ENCODE assay signal across 9 mouse cellular contexts in genomic region chr5:105868593-105868992, GRCm38 (mm10). TPM values are rescaled to one million over a fixed set of nuclear protein-coding genes. Genes with fewer than 3 reads are reported as not detected.
DNase-seq lines count a peak whose midpoint lies in the region; ATAC-seq and TF ChIP-seq lines count a peak whose summit lies in the region.
"Had no signal": no experiment of that assay in that cellular context is flagged by ENCODE, and none has a peak within 500 bp of the region (broad histone marks: within the 10 kb centered on the region; RNA-seq: fewer than 3 reads in every experiment).

No protein-coding gene starts in this region.

- H3K9me3 ChIP-seq in ES-E14 (ENCODE audit: control insufficient read depth, insufficient read depth, low read depth, low read length): no peaks in the 10 kb centered on the region
- H3K9me3 ChIP-seq in forebrain, embryonic 13.5 days (replicated peaks): no peaks in the 10 kb centered on the region
- H3K9me3 ChIP-seq: limb, embryonic 15.5 days had no signal

- in situ Hi-C loops in ES-E14 (cut with MboI; ENCODE audit: low sequenced_read_pairs in 2 of 2, unreplicated experiment in 2 of 2): loop anchor here (5.0 to 25.0 kb wide), 3 partner anchors 181 to 464 kb away; partner anchors contain the start of gene Lrrc8d (in 1 of the 2)

- peak; percentile 97 for TF ChIP-seq CTCF in lung, adult 2 months (IDR thresholded peaks at IDR 0.05; ENCODE audit: insufficient read depth, low read length)

- H3K27me3 ChIP-seq in forebrain, embryonic 13.5 days: no peaks in the 10 kb centered on the region
- H3K27me3 ChIP-seq: limb, embryonic 15.5 days had no signal

- ATAC-seq in forebrain, embryonic 13.5 days: peak; percentile 86
- ATAC-seq in neutrophil, adult 5-6 weeks (ENCODE audit: extremely low read depth, insufficient number of reproducible peaks, low FRiP score, poor library complexity, severe bottlenecking): peak; percentile 90

- DNase-seq in ES-E14 (ENCODE audit: low read depth, low spot score): peak; percentile 71
- DNase-seq in c-Kit-positive CD71-positive TER-119-negative erythroid progenitor cells, embryonic 14.5 days (ENCODE audit: low read depth): peak; percentile 59
- peak; percentile 82 to 89 for DNase-seq in heart, postnatal 14 days
- peak; percentile 80 to 92 for DNase-seq in kidney, postnatal 36 days
- peak; percentile 78 for DNase-seq in lung, adult 2 months
- DNase-seq in thymus, adult 18-20 months: peak; percentile 52 to 54

- WGBS in forebrain, embryonic 13.5 days: 12% methylated on average over 3 of the region's 3 CpGs
- 20% methylated on average over 3 of the region's 3 CpGs for WGBS in lung, adult 2 months

- no peak for TF ChIP-seq POLR2A in lung, adult 2 months (IDR thresholded peaks at IDR 0.05; ENCODE audit: borderline replicate concordance, extremely low read depth, low read depth, low read length)

- H3K4me1 ChIP-seq in ES-E14 (ENCODE audit: control insufficient read depth in 2 of 2, insufficient read depth in 2 of 2, low read length in 2 of 2, poor library complexity in 1 of 2): no peaks in the 10 kb centered on the region; a peak in 2 of 4 replicates
- H3K4me1 ChIP-seq in forebrain, embryonic 13.5 days: peaks cover 16% of the 10 kb centered on the region
- peaks cover 5% of the 10 kb centered on the region for H3K4me1 ChIP-seq in lung, adult 2 months (ENCODE audit: control insufficient read depth, insufficient read depth, low read length)

- intact Hi-C loops in heart, postnatal 14 days (cut with DNase I): loop anchor here (1.0 to 2.0 kb wide), 2 partner anchors 188 to 464 kb away; no protein-coding TSS in a partner anchor

- H3K9ac ChIP-seq in ES-E14 (ENCODE audit: insufficient read depth, low read depth, low read length, poor library complexity, severe bottlenecking): no peak overlapping the region
- no peak overlapping the region for H3K9ac ChIP-seq in forebrain, embryonic 13.5 days
- H3K9ac ChIP-seq: limb, embryonic 15.5 days had no signal

- 0 out of 2 replicates have a peak overlapping the region, but pooled peaks have one; percentile 14 for H3K4me2 ChIP-seq in forebrain, embryonic 13.5 days
- H3K4me2 ChIP-seq: limb, embryonic 15.5 days had no signal

- no peak overlapping the region for H3K27ac ChIP-seq in ES-E14 (ENCODE audit: insufficient read depth, low read depth, low read length, poor library complexity, severe bottlenecking)
- H3K27ac ChIP-seq in forebrain, embryonic 13.5 days: no peak overlapping the region
- H3K27ac ChIP-seq: limb, embryonic 15.5 days had no signal

- H3K36me3 ChIP-seq in ES-E14 (ENCODE audit: control insufficient read depth, insufficient read depth, low read length, poor library complexity, severe bottlenecking): no peaks in the 10 kb centered on the region
- H3K36me3 ChIP-seq in forebrain, embryonic 13.5 days (ENCODE audit: poor library complexity, severe bottlenecking): no peaks in the 10 kb centered on the region
- H3K36me3 ChIP-seq: limb, embryonic 15.5 days had no signal

- H3K4me3 ChIP-seq in ES-E14 (ENCODE audit: insufficient read depth in 1 of 2, low read depth in 1 of 2, low read length in 2 of 2, poor library complexity in 1 of 2, severe bottlenecking in 1 of 2): no peak overlapping the region
- no peak overlapping the region for H3K4me3 ChIP-seq in forebrain, embryonic 13.5 days
- H3K4me3 ChIP-seq in lung, adult 2 months (replicated peaks; ENCODE audit: extremely low read depth, low read depth, low read length): no peak overlapping the region
- H3K4me3 ChIP-seq: limb, embryonic 15.5 days had no signal

TF ChIP-seq in ES-E14, 5 proteins besides CTCF, POLR2A, EP300 and RAD21:
- peak; percentile 97; the same call in 1 of the 2 replicates for TF ChIP-seq ZC3H11A (IDR thresholded peaks at IDR 0.05; ENCODE audit: borderline replicate concordance, low read depth, low read length)
- TF ChIP-seq ZNF384 (IDR thresholded peaks at IDR 0.05; ENCODE audit: low read depth, low read length): no peak
TF ChIP-seq in ES-E14: peak in this region for 1.

RNA-seq across cellular contexts. Expression of gene Zfp326, which starts 7.8 kb away (rescaled TPM):
- total RNA-seq in ES-E14 (2012; rRNA removed): 14.5 and 14.9 TPM in 2 replicates
- 68.0 and 69.9 TPM in 2 replicates for polyA plus RNA-seq in forebrain, embryonic 13.5 days (2015; fragmentation: Nextera tagmentation; extraction: Ambion mirVana)
- 10 to 100 TPM; 14.5 to 15.6 TPM for total RNA-seq in heart, postnatal 14 days (2021)
- 11.7 and 14.6 TPM in 2 replicates for polyA plus RNA-seq in lung, adult 2 months (2012; rRNA removed)
- total RNA-seq in neutrophil, adult 5-6 weeks (2017): 41.4 and 48.7 TPM in 2 replicates
